ENCODE assay signal across 26 mouse cellular contexts in the genomic region with DNA sequence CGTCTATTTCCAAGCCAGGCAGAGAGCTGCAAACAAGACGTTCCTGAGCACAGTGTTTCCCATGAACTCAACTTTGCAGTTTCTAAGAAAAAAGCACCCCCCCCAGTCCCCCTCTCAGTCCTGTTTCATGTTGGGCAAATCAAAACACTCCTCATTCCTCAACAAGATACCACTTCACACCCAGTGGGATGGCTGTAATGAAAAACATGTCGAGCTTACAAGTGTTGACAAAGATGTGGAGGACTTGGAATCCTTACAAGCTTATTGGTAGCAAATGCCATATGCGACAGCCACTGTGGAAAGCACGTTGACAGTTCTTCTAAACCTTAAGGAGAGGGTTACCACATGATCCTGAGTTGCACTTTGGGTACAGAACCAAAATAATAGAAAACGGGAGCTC.
DNase-seq lines count a peak whose midpoint lies in the region; ATAC-seq and TF ChIP-seq lines count a peak whose summit lies in the region.
"Had no signal": no experiment of that assay in that cellular context is flagged by ENCODE, and none has a peak within 500 bp of the region (broad histone marks: within the 10 kb centered on the region; RNA-seq: fewer than 3 reads in every experiment).

No protein-coding gene starts in this region.

- H3K4me1 ChIP-seq in forebrain, embryonic 14.5 days (ENCODE audit: control insufficient read depth, insufficient read depth, low read length), result 0 out of 2 replicates have a peak, but pooled peaks cover 4% of the 10 kb centered on the region
- H3K4me1 ChIP-seq in forebrain, embryonic 11.5 days (replicated peaks; ENCODE audit: control insufficient read depth, insufficient read depth, low read length), result no peaks in the 10 kb centered on the region
- peaks cover 7% of the 10 kb centered on the region; the same call in 1 of the 2 replicates for H3K4me1 ChIP-seq in heart, embryonic 16.5 days (ENCODE audit: control insufficient read depth, insufficient read depth, low read length)
- H3K4me1 ChIP-seq in testis, adult 2 months (ENCODE audit: control insufficient read depth, insufficient read depth, low read length), result no peaks in the 10 kb centered on the region; the same call in 1 of the 2 replicates
- H3K4me1 ChIP-seq: embryonic facial prominence, embryonic 12.5 days; heart, embryonic 10.5 days; limb, embryonic 15.5 days; midbrain, embryonic 12.5 days; neural tube, embryonic 15.5 days; stomach, embryonic 15.5 days had no signal

- peak; percentile 63 for DNase-seq in forebrain, embryonic 14.5 days (ENCODE audit: low spot score)
- no peak for DNase-seq in forebrain, embryonic 11.5 days (ENCODE audit: low spot score)
- no peak for DNase-seq in heart, adult 9 months (ENCODE audit: low spot score in 2 of 2)
- no peak for DNase-seq in testis, postnatal 14 days (ENCODE audit: low spot score)
- DNase-seq in kidney, postnatal 10 days, result no peak
- DNase-seq: adrenal gland, postnatal 25 days; cerebellum, adult 18-20 months; cerebellum, postnatal 14 days; gastrocnemius, postnatal 25 days; heart, postnatal 4 days; kidney, adult 2 months; left cerebral cortex, postnatal 4 days had no signal

- no peak for TF ChIP-seq CTCF in testis, adult 2 months (IDR thresholded peaks at IDR 0.05; ENCODE audit: control insufficient read depth, insufficient read depth, insufficient replicate concordance, low read depth, low read length)

- H3K36me3 ChIP-seq in forebrain, embryonic 14.5 days (ENCODE audit: control insufficient read depth, insufficient read depth, low read length), result no peaks in the 10 kb centered on the region
- no peaks in the 10 kb centered on the region for H3K36me3 ChIP-seq in forebrain, embryonic 11.5 days (ENCODE audit: control insufficient read depth, insufficient read depth, low read length)
- no peaks in the 10 kb centered on the region for H3K36me3 ChIP-seq in heart, embryonic 16.5 days (ENCODE audit: control insufficient read depth, insufficient read depth)
- H3K36me3 ChIP-seq in testis, adult 2 months (ENCODE audit: control insufficient read depth, insufficient read depth, low read length), result no peaks in the 10 kb centered on the region
- H3K36me3 ChIP-seq: embryonic facial prominence, embryonic 12.5 days; heart, embryonic 10.5 days; limb, embryonic 15.5 days; midbrain, embryonic 12.5 days; neural tube, embryonic 15.5 days; stomach, embryonic 15.5 days had no signal

- WGBS in forebrain, embryonic 14.5 days, result 71% methylated on average over 6 of the region's 6 CpGs
- 84% methylated on average over 6 of the region's 6 CpGs for WGBS in forebrain, embryonic 11.5 days
- WGBS in heart, embryonic 16.5 days, result 37% methylated on average over 6 of the region's 6 CpGs

- H3K9ac ChIP-seq in forebrain, embryonic 14.5 days (ENCODE audit: low read length), result no peak overlapping the region
- H3K9ac ChIP-seq in forebrain, embryonic 11.5 days (ENCODE audit: low read length), result no peak overlapping the region
- no peak overlapping the region for H3K9ac ChIP-seq in heart, embryonic 16.5 days (ENCODE audit: low read length)
- H3K9ac ChIP-seq: embryonic facial prominence, embryonic 12.5 days; hindbrain, embryonic 14.5 days; limb, embryonic 15.5 days; liver, embryonic 14.5 days; midbrain, embryonic 12.5 days; neural tube, embryonic 15.5 days; stomach, embryonic 15.5 days had no signal

- H3K27ac ChIP-seq in forebrain, embryonic 14.5 days (ENCODE audit: low read depth, low read length), result no peak overlapping the region
- no peak overlapping the region for H3K27ac ChIP-seq in forebrain, embryonic 11.5 days (ENCODE audit: low read depth, low read length)
- H3K27ac ChIP-seq in heart, embryonic 16.5 days (ENCODE audit: low read length), result peak overlapping the region; percentile 23; the same call in 1 of the 2 replicates
- H3K27ac ChIP-seq in testis, adult 2 months (ENCODE audit: control insufficient read depth, insufficient read depth, low read depth, low read length), result no peak overlapping the region
- H3K27ac ChIP-seq: embryonic facial prominence, embryonic 12.5 days; heart, embryonic 10.5 days; hindbrain, embryonic 14.5 days; kidney, postnatal 0 days; limb, embryonic 15.5 days; liver, embryonic 14.5 days; midbrain, embryonic 12.5 days; neural tube, embryonic 15.5 days; stomach, embryonic 15.5 days had no signal

- no peak overlapping the region for H3K4me3 ChIP-seq in forebrain, embryonic 14.5 days (ENCODE audit: low read depth, low read length)
- H3K4me3 ChIP-seq in forebrain, embryonic 11.5 days (ENCODE audit: low read depth, low read length), result no peak overlapping the region
- no peak overlapping the region for H3K4me3 ChIP-seq in heart, embryonic 16.5 days (ENCODE audit: low read length)
- H3K4me3 ChIP-seq in testis, adult 2 months (ENCODE audit: control insufficient read depth, low read depth, low read length), result peak overlapping the region; percentile 11; the same call in 1 of the 2 replicates
- H3K4me3 ChIP-seq: embryonic facial prominence, embryonic 12.5 days; erythroblast, embryonic 14.5 days; heart, embryonic 10.5 days; limb, embryonic 15.5 days; midbrain, embryonic 12.5 days; neural tube, embryonic 15.5 days; stomach, embryonic 15.5 days had no signal

- H3K27me3 ChIP-seq in forebrain, embryonic 14.5 days (replicated peaks; ENCODE audit: control insufficient read depth, insufficient read depth, low read length), result no peaks in the 10 kb centered on the region
- H3K27me3 ChIP-seq in forebrain, embryonic 11.5 days (ENCODE audit: control insufficient read depth, insufficient read depth, low read length), result no peaks in the 10 kb centered on the region
- H3K27me3 ChIP-seq in heart, embryonic 16.5 days (ENCODE audit: control insufficient read depth, insufficient read depth, low read length), result no peaks in the 10 kb centered on the region
- no peaks in the 10 kb centered on the region for H3K27me3 ChIP-seq in testis, adult 2 months (ENCODE audit: control insufficient read depth, insufficient read depth, low read length)
- H3K27me3 ChIP-seq: embryonic facial prominence, embryonic 12.5 days; limb, embryonic 15.5 days; midbrain, embryonic 12.5 days; neural tube, embryonic 15.5 days; stomach, embryonic 15.5 days had no signal

- TF ChIP-seq POLR2A in testis, adult 2 months (IDR thresholded peaks at IDR 0.05; ENCODE audit: control insufficient read depth, low read depth, low read length), result no peak

- peak; percentile 54; the same call in 1 of the 2 replicates for ATAC-seq in forebrain, embryonic 14.5 days
- ATAC-seq in forebrain, embryonic 11.5 days (replicated peaks; ENCODE audit: low FRiP score), result no peak
- ATAC-seq in heart, embryonic 16.5 days (replicated peaks; ENCODE audit: extremely low read depth, insufficient read depth, low FRiP score), result peak; percentile 63; the same call in 1 of the 2 replicates
- ATAC-seq: CD4-positive, CD25-positive, alpha-beta regulatory T cell, adult 4 months; inflammation-experienced regulatory T-cells, adult 6 months had no signal

- no peak overlapping the region for H3K4me2 ChIP-seq in forebrain, embryonic 14.5 days (ENCODE audit: low read length)
- H3K4me2 ChIP-seq in forebrain, embryonic 11.5 days (ENCODE audit: low read depth, low read length, severe bottlenecking), result no peak overlapping the region
- H3K4me2 ChIP-seq in heart, embryonic 16.5 days (ENCODE audit: low read depth, low read length), result peak overlapping the region; percentile 3; the same call in 1 of the 2 replicates
- H3K4me2 ChIP-seq: embryonic facial prominence, embryonic 12.5 days; hindbrain, embryonic 14.5 days; limb, embryonic 15.5 days; midbrain, embryonic 12.5 days; neural tube, embryonic 15.5 days; stomach, embryonic 15.5 days had no signal

- no peaks in the 10 kb centered on the region; the same call in 1 of the 2 replicates for H3K9me3 ChIP-seq in forebrain, embryonic 14.5 days (replicated peaks; ENCODE audit: control insufficient read depth, low read length)
- no peaks in the 10 kb centered on the region for H3K9me3 ChIP-seq in forebrain, embryonic 11.5 days (ENCODE audit: control insufficient read depth, low read length)
- peaks cover 9% of the 10 kb centered on the region for H3K9me3 ChIP-seq in heart, embryonic 16.5 days (replicated peaks; ENCODE audit: control insufficient read depth, low read length)
- H3K9me3 ChIP-seq: embryonic facial prominence, embryonic 12.5 days; heart, embryonic 10.5 days; limb, embryonic 15.5 days; midbrain, embryonic 12.5 days; neural tube, embryonic 15.5 days; stomach, embryonic 15.5 days had no signal
